Mouse (Mus musculus): ENCODE results near the gene Jsrp1.

DNA sequence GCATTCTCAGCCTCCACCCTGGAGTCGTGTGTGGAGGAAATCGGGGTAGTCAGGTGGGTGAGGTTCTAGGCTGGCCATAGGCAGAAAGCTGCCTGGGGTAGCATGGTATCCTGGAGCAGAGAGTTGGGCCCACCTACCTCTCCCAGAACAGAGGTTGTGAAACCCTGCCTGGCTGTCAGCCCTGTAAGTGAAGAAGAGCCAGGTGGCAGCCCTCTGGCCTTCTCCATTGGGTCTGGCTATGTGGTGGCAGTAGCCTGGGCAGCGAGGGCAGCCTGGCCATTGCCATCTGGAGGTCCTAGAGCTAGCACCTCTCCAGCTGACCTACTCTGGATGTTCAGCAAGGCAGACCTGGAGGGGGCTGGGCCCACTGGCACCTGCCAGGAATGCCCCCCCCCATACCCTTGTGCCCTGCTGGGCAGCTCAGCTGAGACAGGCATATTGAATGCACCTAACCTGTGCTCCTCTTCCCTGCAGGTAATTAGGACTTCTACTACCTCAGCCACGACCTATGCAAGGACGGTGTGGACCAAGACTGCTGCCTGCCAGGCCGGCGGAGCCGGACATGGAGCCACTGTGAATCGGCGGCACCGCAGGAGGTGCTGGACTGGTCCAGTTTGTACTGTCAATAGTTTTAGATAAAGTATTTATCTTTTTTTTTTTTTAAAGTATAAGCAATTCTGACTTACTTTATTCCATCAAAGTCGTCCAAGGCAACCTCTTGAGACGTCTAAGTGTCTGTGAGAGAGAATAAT lies 20.1 kb downstream of the Jsrp1 start:
- no peak for TF ChIP-seq POLR2A (IDR thresholded peaks at IDR 0.05; ENCODE audit: low read depth, low read length)
- no peak for TF ChIP-seq CTCF (conservative IDR thresholded peaks at IDR 0.05; ENCODE audit: insufficient read depth, insufficient read length, low read depth, low read length)

Data from kidney, adult 2 months (tissue).